Mouse (Mus musculus): ENCODE data around the gene Ints12. TPM values are rescaled to one million over a fixed set of nuclear protein-coding genes. Genes with fewer than 3 reads are reported as not detected.

Ints12 gene
- total RNA-seq (2023), result 13.9 to 17.6 TPM (median 14.9 TPM) in 4 replicates

DNA sequence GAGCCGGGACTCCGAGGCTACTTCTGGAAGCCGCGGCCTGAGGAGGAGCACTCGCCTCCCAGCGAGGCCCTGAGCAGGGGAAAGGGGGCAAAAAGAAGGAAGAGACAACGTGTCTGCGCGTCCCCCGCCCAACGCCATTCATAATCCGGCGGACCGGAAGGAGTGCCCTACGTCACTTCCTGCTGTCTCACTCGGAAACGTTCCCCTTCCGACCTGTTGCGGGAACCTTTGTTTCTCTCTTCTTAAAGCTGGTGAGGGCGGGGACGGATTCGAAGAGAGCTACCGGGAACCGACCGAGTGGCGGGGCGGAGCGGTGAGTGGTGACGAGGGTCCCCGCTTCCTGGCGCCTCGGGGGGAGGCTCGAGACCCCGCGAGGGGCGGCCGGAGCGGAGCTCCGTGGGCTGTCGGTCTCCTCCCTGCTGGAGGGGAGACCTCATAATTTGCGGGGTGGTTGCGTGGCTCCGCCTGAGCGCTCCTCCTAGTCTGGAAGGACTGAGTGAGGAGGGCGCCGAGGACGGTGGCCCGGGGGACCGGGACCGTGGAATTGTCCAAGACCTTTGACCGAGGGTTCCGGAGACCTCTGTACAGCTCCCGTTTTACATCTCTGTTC lies at the start of gene Ints12, which contains the start of gene Gstcd:
Gene Ints12 (plus strand): TSS at position 177 of the 610 bp plus-strand sequence.
Gene Gstcd (minus strand): TSS at position 370 of the 610 bp plus-strand sequence.

Other genes starting within 250 kb of the Ints12 start
- 0.27 TPM in 1 of 4 replicates, not detected in the others for gene Npnt, start 141.5 kb upstream of the Ints12 start, total RNA-seq (2023)
- 20.5 to 23.6 TPM (median 21.0 TPM) in 4 replicates for gene Gstcd, start 193 bp downstream of the Ints12 start, total RNA-seq (2023)
- gene Arhgef38, start 143.1 kb downstream of the Ints12 start, total RNA-seq (2023), result not detected in 4 replicates
- 18.6 to 22.3 TPM (median 21.6 TPM) in 4 replicates for gene Ppa2, start 218.3 kb downstream of the Ints12 start, total RNA-seq (2023)

All from B cell, adult 62 days (primary cell).